Mouse (Mus musculus) B cell, adult 2 months (primary cell): Measurements from ENCODE around the gene Olfr282.
"Not testable (repeated sequence)": the region's sequence is repeated elsewhere in the genome, so short reads cannot be mapped to it uniquely, and the experiment has no call there.

Experiments used
- DNase-seq, 2 experiments: peaks; one replicate each; pipeline ENCODE4 v3.0.0; 2022

Gene Olfr282

GRCm38 (mm10) chr15:98430925-98431324, at the start of gene Olfr282:
Gene Olfr282 (plus strand): TSS chr15:98431225.
- DNase-seq: not testable (repeated sequence)

GRCm38 (mm10) chr15:98387621-98388020, 43.4 kb upstream of the Olfr282 start:
- DNase-seq: no peak

- peak; percentile 51 to 54 for DNase-seq
Observed at GRCm38 (mm10) chr15:98389796-98390195, 41.2 kb upstream of the Olfr282 start.

GRCm38 (mm10) chr15:98391081-98391902, 39.7 kb upstream of the Olfr282 start:
- no peak for DNase-seq

- DNase-seq: no peak
Observed at GRCm38 (mm10) chr15:98391903-98392187, 39.2 kb upstream of the Olfr282 start.

- DNase-seq: no peak
Observed at GRCm38 (mm10) chr15:98397136-98397535, 33.9 kb upstream of the Olfr282 start.

GRCm38 (mm10) chr15:98402356-98402755, 28.7 kb upstream of the Olfr282 start:
- no peak for DNase-seq

GRCm38 (mm10) chr15:98408406-98409060, 22.5 kb upstream of the Olfr282 start:
- peak; percentile 12 to 28 for DNase-seq

- no peak for DNase-seq
Observed at GRCm38 (mm10) chr15:98409635-98410034, 21.4 kb upstream of the Olfr282 start.

GRCm38 (mm10) chr15:98410249-98410648, 20.8 kb upstream of the Olfr282 start:
- DNase-seq: no peak

- DNase-seq: no peak
Observed at GRCm38 (mm10) chr15:98415996-98416395, 15.0 kb upstream of the Olfr282 start.

- DNase-seq: not testable (repeated sequence)
Observed at GRCm38 (mm10) chr15:98416802-98417201, 14.2 kb upstream of the Olfr282 start.

GRCm38 (mm10) chr15:98417285-98417684, 13.7 kb upstream of the Olfr282 start:
- DNase-seq: peak; percentile 7 to 24

- no peak for DNase-seq
Observed at GRCm38 (mm10) chr15:98418096-98418495, 12.9 kb upstream of the Olfr282 start.

- DNase-seq: no peak
Observed at GRCm38 (mm10) chr15:98420897-98421296, 10.1 kb upstream of the Olfr282 start.

- no peak for DNase-seq
Observed at GRCm38 (mm10) chr15:98424326-98424725, 6.7 kb upstream of the Olfr282 start.

- no peak for DNase-seq
Observed at GRCm38 (mm10) chr15:98424753-98425152, 6.3 kb upstream of the Olfr282 start.

GRCm38 (mm10) chr15:98425188-98425587, 5.8 kb upstream of the Olfr282 start:
- no peak for DNase-seq

GRCm38 (mm10) chr15:98444561-98444960, 13.5 kb downstream of the Olfr282 start:
- no peak for DNase-seq

GRCm38 (mm10) chr15:98448521-98448920, 17.5 kb downstream of the Olfr282 start:
- DNase-seq: no peak

- no peak for DNase-seq
Observed at GRCm38 (mm10) chr15:98452288-98452687, 21.3 kb downstream of the Olfr282 start, which contains the start of gene Olfr281. Gene Olfr281 (plus strand): TSS chr15:98452588.

- DNase-seq: no peak
Observed at GRCm38 (mm10) chr15:98469596-98469995, 38.6 kb downstream of the Olfr282 start, which contains the start of gene OR5BS1P. Gene OR5BS1P (plus strand): TSS chr15:98469896.

- DNase-seq: no peak
Observed at GRCm38 (mm10) chr15:98471539-98471938, 40.5 kb downstream of the Olfr282 start.

GRCm38 (mm10) chr15:98474958-98475357, 43.9 kb downstream of the Olfr282 start:
- DNase-seq: no peak
